Mouse (Mus musculus): ENCODE results near the gene Ubac2. TPM values are rescaled to one million over a fixed set of nuclear protein-coding genes. Genes with fewer than 3 reads are reported as not detected.
A peak's percentile ranks its signal among the peaks of the same experiment; 100 is the strongest.

Gene Ubac2
- total RNA-seq, 2 experiments from 2014 or later, result 25.3 to 27.3 TPM

DNA sequence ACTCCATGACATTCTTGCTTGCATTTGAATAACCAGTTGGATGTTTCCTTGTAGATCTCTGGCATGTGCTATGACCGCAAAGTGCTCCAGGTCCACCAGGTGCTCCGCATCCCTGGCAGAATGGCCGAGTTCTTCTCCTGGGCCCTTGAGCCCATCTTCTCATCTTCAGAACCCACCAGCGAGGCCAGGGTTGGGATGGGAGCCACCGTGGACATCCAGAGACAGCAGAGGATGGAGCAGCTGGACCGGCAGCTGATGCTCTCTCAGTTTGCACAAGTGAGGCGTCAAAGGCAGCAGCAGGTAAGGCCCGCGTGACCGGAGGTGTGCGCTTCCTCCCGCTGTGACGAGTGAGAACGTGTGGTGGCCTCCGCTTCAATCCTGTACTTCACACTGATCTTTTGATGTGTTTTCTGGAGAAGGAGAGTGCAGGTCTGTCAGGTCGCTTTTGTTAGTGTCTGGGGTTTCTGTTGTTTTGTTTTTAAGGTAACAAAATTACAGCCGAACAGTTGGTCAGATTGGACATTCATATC lies 115.8 kb downstream of the Ubac2 start:
- no peak for DNase-seq
- intact Hi-C loops (cut with DNase I), result loop anchor here (2.0 kb wide), 1 partner anchor 19 kb away; no protein-coding TSS in a partner anchor

DNA sequence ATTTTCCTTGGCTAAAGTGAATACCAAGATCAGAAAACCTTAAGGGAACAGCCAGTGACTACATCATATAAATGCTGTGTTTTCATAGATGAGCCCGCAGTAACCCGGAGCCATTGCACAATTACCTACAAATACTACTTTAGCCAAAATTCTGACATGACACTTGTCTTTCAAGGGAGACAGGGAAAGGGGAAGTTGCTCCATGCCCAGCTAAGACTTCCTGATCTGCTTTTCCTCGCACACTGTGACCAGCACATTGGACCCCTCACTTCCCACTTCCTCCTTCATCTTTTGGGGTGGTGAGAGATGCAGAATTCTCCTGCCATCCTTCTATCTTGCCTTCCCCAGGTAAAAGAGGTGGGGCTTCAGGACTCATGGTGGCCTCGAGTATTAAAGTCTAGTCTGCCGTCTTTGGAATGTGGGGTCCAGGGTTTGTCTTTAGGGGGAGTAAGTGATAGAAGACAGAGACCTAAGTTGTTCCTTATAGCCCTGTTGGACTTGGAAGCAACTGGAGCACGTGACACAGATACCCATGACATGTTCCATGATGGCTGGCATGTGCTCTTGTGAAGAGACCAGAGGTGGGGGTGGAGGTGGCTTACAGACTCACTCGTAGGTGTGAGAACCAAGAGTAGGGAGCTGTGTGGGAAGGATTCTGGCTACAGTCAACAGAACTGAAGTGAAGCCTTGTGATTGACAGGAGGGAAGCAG lies 116.6 kb downstream of the Ubac2 start:
- no peak for DNase-seq
- intact Hi-C loops (cut with DNase I), result loop anchor here (2.0 kb wide), 1 partner anchor 20 kb away; no protein-coding TSS in a partner anchor

DNA sequence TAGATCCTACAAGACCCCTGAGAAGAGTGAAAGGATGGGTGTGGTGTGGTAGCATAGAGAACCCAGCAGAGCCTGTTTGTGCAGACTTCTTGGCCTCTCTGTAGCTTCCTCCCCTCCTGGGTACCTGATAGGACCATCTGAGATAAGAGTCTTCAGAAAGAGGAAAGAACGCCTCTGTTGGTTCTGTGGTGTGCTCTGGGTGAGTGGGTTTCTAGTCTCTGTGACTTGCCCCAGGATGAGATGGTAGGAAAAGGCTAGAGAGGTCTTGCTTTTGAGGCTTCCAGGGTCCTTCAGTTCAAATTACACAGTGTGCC lies 117.1 kb downstream of the Ubac2 start:
- intact Hi-C loops (cut with DNase I), result loop anchor here (2.0 kb wide), 1 partner anchor 21 kb away; no protein-coding TSS in a partner anchor
- DNase-seq, result no peak

DNA sequence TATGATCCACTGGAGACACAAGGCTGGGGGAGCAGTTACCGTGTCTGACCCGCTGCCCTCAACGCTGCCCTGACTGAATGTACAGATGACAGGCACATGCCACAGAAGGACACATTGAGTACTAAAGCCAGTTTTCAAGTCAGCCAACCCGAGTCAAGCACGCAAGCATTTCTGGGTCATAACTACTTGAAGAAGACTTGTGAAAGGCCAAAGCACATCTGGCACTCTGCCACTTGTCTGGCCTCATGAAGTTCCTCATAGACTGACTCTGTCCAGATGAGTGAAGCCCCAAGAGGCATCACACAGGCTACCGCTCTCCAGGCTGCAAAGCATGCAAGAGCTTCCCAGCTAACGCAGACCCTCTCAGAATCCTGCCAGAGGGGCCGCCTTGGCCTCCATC lies 118.4 kb downstream of the Ubac2 start:
- intact Hi-C loops (cut with DNase I), result no loop called here
- peak; percentile 38 to 65 for DNase-seq

DNA sequence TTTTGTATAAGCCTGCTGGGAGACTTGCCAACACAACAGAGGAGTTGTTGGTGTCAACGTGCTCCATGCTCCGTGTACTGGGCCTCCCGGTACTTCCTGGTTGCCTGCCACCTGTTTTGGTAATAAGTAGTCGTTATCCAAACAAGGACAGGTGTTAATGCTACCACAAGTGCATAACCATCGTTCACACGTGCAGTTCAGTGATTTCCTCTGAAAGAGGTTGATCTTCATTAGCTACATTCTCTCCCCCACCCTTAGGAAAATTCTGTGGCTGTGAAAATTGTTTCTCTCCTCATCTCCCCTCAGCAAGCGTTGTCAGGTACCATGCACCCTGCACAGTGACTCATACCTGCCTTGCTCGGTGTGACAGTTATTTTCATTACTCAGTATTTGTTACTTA lies 121.0 kb downstream of the Ubac2 start:
- intact Hi-C loops (cut with DNase I), result no loop called here
- DNase-seq, result no peak

DNA sequence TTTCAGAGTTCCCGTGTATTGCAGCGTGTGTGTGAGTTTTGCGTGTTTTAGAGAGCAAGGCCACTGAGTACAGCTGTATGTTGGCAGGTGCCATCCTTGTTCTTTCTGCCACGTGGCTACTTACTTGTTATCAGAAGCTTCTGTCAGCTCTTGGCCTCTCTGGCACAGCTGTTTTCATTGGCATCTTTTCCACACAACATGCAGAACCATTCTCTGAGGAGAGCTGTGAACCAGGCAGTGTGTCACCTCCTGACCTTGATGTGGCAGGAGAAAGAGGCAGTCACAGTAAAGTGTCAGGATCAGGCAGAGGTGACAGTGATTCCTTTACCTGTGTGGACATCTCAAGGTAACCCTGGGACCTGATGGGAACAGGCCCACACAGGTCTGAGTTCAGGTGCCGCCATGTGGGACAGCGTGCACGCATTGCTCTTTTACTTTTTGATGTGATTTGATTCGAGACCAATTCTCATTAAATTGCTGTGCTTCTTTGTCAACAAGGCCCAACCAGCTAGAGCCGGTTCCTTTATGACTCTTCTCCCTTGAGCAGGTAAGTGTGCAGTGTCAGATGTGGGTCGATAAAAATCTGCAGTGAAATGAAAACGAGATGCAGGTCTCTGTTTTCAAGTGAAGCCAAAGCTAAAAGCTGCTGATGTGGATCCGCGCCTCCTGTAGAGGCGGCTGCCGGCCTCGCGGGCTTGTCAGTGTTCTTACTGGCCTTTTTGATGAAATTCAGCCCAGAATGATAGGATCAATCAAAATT lies 122.1 kb downstream of the Ubac2 start:
- intact Hi-C loops (cut with DNase I), result no loop called here
- no peak for DNase-seq

DNA sequence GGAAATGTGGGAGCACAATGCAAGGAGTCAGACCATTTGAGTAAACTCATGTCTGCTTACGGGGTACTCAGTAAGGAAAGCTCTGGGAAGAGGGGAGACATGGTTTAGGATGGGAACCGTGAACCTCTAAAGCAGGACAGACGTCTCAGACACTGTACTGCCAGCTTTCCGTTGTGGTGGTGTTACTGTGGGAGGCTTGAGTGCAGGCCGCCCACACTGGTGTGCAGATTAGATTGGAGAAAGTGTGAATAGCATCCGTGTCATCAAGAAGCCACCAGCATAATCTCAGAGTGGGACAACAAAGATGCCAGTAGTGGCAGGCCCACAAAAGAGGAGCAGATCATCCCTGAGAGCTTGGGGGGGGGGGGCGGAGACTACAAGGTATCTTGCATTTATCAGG lies 123.8 kb downstream of the Ubac2 start:
- no peak for DNase-seq
- intact Hi-C loops (cut with DNase I), result no loop called here

DNA sequence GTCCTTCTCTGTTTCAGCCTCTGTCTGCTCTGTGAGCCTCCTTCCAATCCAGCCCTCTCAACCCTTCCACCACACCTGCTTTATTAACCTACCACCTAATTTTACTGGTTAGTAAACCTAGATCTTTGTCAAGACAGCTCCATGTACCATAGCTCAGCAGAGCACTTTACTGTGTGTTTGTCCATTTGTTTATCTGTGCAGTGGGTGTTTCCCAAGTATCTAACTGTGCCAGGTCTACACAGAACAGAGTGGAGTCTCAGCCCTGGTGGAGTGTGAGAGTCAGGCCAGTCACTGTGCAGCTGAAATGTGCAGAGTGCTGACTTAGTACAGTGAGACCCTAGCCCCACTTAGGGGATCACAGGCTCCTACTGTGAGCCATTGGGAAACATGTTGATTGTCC lies 125.4 kb downstream of the Ubac2 start:
- no peak for DNase-seq
- intact Hi-C loops (cut with DNase I), result loop anchor here (2.0 kb wide), 1 partner anchor 21 kb away; no protein-coding TSS in a partner anchor

DNA sequence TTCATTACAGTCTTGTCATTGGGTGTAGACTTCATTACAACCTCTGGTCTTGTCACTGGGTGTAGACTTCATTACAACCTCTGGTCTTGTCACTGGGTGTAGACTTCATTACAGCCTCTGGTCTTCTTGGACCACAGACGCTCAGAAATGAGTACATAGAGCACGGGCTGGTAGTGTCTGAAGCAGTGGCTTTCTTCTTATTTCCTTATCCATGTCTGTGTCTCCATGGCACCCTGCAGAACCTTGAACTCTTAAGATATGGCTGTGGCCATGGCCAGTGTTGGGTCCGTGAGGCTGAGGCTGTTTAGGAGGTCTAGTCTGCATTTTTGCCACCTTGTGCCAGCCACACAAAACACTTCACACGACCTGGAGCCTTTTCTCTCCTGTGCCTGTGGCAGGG lies 129.8 kb downstream of the Ubac2 start:
- no peak for DNase-seq
- intact Hi-C loops (cut with DNase I), result no loop called here

DNA sequence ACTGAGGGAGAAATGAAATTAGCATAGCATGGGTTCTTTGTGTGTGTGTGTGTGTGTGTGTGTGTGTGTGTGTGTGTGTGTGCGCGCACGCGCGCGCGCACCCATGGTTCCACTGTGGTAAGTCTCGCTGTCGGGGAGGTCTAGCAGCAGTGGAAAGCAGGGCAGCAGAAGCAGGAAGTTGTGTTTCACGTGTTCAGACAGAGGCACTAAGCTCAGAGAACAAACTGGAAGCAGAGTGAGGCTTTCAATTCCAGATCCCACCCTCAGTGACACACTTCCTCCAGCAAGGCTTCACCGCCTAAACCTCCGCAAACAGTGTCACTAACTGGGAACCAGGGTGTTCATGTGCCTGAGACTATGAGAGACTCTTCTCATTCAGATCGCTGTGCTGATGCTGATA lies 131.1 kb downstream of the Ubac2 start:
- no peak for DNase-seq

DNA sequence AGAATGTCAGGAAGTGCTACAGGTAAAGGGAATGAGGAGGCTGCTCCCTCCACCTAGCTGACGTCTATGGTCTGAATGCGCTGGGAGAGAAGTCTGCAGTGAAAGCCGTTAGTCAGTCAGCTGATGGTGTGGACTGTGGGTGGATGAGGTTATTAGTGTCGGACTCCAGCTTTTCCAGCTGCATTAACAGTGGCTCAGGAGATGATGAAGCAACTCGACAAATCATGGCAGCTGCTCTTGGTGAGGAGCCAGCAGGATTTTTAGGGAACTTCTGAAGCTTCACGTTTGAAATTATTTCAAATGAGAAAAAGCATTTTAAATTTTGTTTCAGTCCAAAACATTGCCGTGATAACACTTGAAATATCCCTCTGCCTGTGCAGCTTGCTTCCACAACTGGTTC lies 131.9 kb downstream of the Ubac2 start:
- intact Hi-C loops (cut with DNase I), result no loop called here
- peak in 1 of 2 experiments; percentile 12 for DNase-seq

More for the DNA sequence above, 131.1 kb downstream of the Ubac2 start:
- intact Hi-C loops (cut with DNase I), result no loop called here

DNA sequence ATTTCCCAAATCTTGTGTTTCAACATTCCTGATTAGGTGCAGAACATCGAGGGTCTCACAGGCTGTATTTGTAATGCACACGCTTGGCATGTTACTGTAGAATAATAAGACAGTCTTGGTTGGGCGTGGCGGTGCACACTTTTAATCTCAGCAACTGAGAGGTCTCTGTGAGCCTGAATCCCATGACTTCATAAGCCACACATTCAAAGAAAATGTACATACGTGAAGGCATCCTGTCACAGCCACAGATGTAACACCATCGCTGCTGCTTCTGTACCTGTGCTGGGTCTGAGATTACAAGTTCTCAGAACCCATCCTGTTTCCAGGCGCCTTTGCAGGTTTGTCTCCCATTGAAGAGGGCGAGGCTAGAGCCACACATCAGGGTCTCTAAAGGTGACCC lies 133.3 kb downstream of the Ubac2 start:
- intact Hi-C loops (cut with DNase I), result no loop called here
- DNase-seq, result no peak

DNA sequence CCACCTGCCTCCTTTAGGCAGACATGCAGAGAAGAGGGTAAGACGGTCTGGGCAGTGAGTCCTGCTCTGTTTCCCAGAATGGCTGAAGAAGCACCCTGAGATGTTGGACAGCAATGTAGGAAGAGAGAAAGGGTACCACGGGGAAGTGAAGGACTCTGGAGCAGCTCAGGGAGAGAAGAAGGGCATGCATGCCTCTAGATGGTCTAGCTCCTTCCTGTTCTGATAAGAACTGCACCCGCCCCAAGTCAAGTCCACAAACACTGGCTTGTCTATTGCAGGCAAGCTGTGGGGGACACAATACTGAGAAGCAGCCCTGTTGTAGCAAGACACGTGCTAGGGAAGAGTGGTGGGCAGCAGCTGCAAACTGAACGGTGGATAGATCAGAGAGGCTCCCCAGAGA lies 133.8 kb downstream of the Ubac2 start:
- no peak for DNase-seq
- intact Hi-C loops (cut with DNase I), result no loop called here

DNA sequence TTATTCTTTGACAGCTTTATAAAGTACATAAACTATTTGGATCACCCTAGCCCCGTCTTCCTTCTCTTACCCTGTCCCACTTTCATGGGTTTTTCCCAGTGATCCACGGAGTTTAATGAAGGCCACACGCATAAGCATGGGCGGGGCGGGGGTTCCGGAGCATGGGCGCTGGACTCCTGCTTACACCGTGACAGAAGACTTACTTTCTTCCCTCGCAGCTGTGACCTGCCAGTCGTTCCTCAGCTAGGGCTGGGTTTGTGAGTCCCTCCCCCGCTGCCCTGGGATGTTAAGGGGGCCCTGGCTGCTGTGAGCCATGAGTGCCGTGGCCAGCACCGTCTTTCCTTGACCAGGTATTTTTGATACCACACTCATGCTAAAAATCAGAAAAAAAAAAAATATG lies 134.4 kb downstream of the Ubac2 start:
- intact Hi-C loops (cut with DNase I), result no loop called here
- DNase-seq, result no peak

DNA sequence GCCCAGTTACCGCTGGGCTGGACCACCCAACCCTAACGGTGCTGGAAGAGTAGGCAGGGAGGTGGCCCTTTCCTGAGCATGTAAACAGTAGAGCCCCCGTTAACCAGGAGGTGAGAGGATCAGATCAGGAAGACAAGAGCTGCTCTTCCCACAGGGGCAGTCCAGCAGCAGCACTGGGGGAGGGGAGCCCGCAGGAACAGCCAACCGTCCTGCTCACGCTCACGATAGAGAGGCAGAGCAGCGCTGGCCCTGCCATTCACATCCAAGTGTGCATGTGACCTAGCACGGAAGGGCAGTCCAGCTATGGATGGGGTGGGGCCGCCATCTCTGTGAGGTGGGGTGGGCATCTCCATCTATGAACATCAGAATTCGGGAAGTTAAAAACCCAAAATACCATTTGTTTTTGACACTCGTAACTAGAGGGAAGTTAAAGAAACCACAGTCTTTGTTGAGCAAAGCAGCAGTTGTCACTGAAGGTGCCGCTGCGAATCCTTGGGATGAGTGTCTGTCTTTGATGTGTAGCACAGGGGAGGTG lies 135.1 kb downstream of the Ubac2 start:
- DNase-seq, result no peak
- intact Hi-C loops (cut with DNase I), result no loop called here

DNA sequence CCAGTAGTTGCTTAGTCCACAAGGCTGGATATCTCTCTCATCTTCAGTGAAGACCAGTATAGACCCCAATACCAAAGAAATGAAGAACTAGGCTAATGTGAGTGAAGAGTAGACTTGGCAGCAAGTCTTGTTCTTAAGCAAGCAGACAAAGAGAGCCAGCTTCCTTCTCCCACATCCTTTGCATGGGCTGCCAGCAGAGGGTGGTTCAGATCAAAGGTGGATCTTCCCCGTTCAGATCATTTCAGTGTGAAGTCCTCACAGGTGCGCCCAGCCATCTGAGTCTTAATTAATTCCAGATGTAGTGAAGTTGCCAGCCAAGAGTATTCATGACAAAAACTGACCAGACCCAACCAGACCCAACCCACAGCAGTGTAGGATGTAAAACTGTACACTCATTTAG lies 139.5 kb downstream of the Ubac2 start:
- intact Hi-C loops (cut with DNase I), result no loop called here

DNA sequence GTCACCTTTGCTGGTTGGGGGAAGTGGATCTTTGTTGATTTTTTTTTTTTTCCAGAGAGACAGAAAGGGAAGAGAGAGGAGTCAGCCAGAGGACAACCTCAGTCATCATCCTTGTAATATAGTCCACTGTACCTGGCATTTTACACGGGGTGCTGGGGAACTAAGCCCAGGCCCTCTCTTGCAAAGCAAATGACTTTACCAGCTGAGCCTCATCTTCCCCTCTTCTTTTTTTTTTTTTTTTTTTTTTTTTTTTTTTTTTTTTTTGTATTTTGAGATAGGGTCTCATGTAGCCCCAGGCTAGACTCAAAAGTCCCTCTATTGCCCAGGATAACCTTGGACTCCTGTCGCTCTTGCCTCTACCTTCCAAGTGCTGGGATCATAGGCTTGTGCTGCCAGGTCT lies 141.0 kb downstream of the Ubac2 start:
- intact Hi-C loops (cut with DNase I), result no loop called here
- DNase-seq, result no peak

More for the DNA sequence above, 139.5 kb downstream of the Ubac2 start:
- no peak for DNase-seq

DNA sequence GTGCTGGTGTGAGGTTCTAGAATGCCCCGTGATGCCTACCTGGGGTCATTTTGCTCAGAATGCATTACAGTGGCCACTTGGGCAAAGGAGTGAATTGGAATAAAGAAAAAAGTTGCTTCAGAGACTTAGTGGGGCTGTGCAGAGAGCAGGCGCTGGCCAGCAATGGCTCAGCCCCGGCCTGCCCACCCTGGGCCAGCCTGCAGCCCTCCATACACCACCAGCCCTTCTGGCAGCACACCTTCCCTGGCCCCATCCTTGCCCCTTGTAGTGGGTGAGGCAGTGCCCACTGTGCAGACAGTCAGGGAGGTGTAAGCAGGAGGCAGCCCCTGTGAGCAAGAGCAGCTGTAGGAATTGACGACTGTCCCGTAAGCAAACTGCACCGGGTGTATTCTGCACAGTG lies 142.1 kb downstream of the Ubac2 start:
- no peak for DNase-seq

DNA sequence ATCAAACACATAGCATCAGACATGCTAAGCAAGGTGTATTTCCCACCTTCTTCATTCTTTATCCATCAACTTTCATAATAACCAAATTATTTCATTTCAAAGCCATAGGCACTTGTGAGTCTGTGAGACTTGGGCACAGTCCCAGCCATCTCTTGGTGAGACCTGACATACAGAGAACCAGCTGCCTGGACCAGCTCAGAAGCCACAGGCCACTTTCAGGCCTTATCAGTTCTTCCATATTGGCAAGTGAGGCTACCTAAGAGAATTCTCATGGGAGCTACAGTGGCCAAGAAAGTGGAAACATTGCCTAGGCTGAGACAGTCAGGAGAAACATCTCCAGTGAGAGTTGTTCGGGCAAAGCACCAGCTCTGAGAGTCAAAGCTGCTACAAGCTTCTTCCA lies 144.6 kb downstream of the Ubac2 start:
- DNase-seq, result no peak
- intact Hi-C loops (cut with DNase I), result no loop called here

More for the DNA sequence above, 142.1 kb downstream of the Ubac2 start:
- intact Hi-C loops (cut with DNase I), result no loop called here

DNA sequence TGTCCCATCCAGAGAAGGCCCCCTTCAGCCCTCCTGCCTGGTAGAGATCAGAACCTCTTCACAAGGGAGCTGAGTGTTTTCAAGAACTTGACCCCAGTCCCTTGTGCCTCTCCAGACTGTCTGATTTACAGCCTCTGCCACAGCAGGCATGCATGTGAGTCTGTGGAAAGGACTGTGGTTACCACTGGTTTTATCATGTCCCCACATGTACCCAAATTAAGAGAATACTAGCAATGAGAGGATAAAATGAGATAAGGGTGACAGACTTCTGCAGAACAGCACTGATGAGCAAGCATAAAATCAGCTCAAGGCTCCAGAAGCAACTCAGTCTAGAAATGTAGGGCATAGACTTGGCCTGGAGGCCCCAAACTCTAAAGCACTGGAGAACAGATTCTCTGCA lies 145.5 kb downstream of the Ubac2 start:
- no peak for DNase-seq
- intact Hi-C loops (cut with DNase I), result loop anchor here (2.0 kb wide), 1 partner anchor 19 kb away; no protein-coding TSS in a partner anchor

DNA sequence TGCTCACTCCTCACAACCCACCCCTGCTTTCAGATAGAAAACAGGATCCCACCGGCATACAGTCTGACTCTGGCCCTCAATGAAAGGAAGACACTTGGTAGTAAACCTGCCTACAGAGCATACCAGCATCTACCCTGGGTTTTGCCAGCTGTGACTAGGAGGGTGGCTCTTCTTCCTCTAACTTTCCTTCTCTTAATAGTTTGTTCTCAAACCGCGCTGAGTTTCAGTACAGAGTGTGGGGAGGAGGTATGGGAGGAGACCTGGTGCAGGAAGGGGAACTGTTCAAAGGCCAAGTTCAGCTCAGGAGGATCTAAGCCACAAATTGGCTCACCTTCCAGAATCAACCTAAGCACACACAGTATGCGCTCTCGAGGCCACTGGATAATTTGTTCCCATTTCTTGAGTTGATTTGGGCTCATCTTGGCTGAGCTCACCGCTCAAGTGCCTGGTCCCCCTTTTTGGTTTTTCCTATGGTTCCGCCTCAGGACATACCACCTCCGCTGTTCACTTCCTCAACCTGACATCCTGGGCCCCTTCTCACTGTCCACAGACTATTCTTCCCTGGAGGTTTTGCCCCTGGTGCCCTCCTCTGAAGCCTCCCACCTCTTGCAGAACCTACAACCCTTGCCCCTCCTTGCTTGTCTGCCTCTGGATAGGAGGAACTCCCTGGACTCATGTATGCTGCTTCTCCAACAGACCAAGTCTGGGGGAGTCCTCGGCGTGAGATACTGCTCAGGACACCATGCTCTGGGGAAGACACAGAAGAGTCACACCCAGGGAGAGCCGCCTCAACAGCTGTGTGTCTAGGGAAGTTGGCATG lies 150.7 kb downstream of the Ubac2 start:
- DNase-seq, result no peak
- intact Hi-C loops (cut with DNase I), result no loop called here
